Mouse (Mus musculus) olfactory bulb, adult 2 months (tissue): Measurements from ENCODE around the gene Pip4k2c. TPM values are rescaled to one million over a fixed set of nuclear protein-coding genes. Genes with fewer than 3 reads are reported as not detected.

Experiments used
- H3K27ac ChIP-seq: fragments of 200-500 bp; 2 replicates; pipeline ENCODE4 v1.5.1; 2012; ENCODE audit warnings: low read depth, low read length; ENCODE audit not compliant: insufficient read depth
- H3K4me1 ChIP-seq: fragments of 200-500 bp; 2 replicates; pipeline ENCODE4 v1.6.1; 2012; ENCODE audit warnings: low read length; ENCODE audit not compliant: control insufficient read depth, insufficient read depth
- H3K4me3 ChIP-seq: fragments of 200-500 bp; 2 replicates; pipeline ENCODE4 v1.5.1; 2012; ENCODE audit warnings: mild to moderate bottlenecking, low read depth, low read length, moderate library complexity; ENCODE audit not compliant: insufficient read depth
- CTCF ChIP-seq: fragments of 200-500 bp; IDR thresholded peaks from 2 replicates; pipeline ENCODE4 v1.5.1; 2012; ENCODE audit warnings: low read depth, mild to moderate bottlenecking, low read length, moderate library complexity; ENCODE audit not compliant: insufficient read depth
- POLR2A ChIP-seq: fragments of 200-500 bp; IDR thresholded peaks from 2 replicates; pipeline ENCODE4 v1.6.1; 2012; ENCODE audit warnings: mild to moderate bottlenecking, low read depth, low read length, moderate library complexity; ENCODE audit not compliant: insufficient read depth
- WGBS: fragments of 180-500 bp; shearing (Covaris S2); methylation state at CpG from one replicate; pipeline ENCODE4 v1.1.7; 2018; 5-methylcytosine and 5-hydroxymethylcytosine counted together
- polyA plus RNA-seq: library from polyadenylated mRNA; stranded (reverse); fragments of >200 nt; gene quantifications from 2 replicates; pipeline ENCODE4 v1.2.4, GENCODE M21; 2012; ENCODE audit warnings: low replicate concordance; ENCODE audit not compliant: missing spikeins, insufficient read depth, insufficient read length

The Pip4k2c gene
- polyA plus RNA-seq, 1 experiment: 102 TPM

- 82% methylated on average over 12 of the region's 12 CpGs for WGBS
- Histone ChIP-seq H3K27ac (no peak overlapping the region), H3K4me3 (no peak overlapping the region), H3K4me1 (peaks cover 15% of the 10 kb centered on the region)
- TF ChIP-seq POLR2A (no peak), CTCF (no peak)
Measured at GRCm38 (mm10) chr10:127230693-127231092, 19.3 kb upstream of the Pip4k2c start.

GRCm38 (mm10) chr10:127228897-127229296 lies 17.5 kb upstream of the Pip4k2c start:
- Histone ChIP-seq H3K27ac (no peak overlapping the region), H3K4me1 (peaks cover 16% of the 10 kb centered on the region), H3K4me3 (no peak overlapping the region)
- 21% methylated on average over 4 of the region's 4 CpGs for WGBS
- TF ChIP-seq CTCF: no peak
- TF ChIP-seq POLR2A: no peak

- TF ChIP-seq CTCF (no peak), POLR2A (no peak)
- Histone ChIP-seq H3K27ac (no peak overlapping the region), H3K4me3 (no peak overlapping the region), H3K4me1 (peaks cover 16% of the 10 kb centered on the region)
- 87% methylated on average over 8 of the region's 8 CpGs for WGBS
Measured at GRCm38 (mm10) chr10:127227163-127227562, 15.8 kb upstream of the Pip4k2c start.

GRCm38 (mm10) chr10:127226318-127226895 lies 15.0 kb upstream of the Pip4k2c start:
- Histone ChIP-seq H3K4me1 (peaks cover 12% of the 10 kb centered on the region), H3K27ac (no peak overlapping the region), H3K4me3 (no peak overlapping the region)
- WGBS: 73% methylated on average over 8 of the region's 8 CpGs
- no peak for TF ChIP-seq POLR2A
- TF ChIP-seq CTCF: no peak

- no peak overlapping the region for H3K4me3 ChIP-seq
- 38% methylated on average over 10 of the region's 10 CpGs for WGBS
- no peak overlapping the region for H3K27ac ChIP-seq
- H3K4me1 ChIP-seq: peaks cover 7% of the 10 kb centered on the region
- TF ChIP-seq CTCF: no peak
- no peak for TF ChIP-seq POLR2A
Measured at GRCm38 (mm10) chr10:127225732-127226131, 14.3 kb upstream of the Pip4k2c start.

GRCm38 (mm10) chr10:127225213-127225612 lies 13.8 kb upstream of the Pip4k2c start:
- 57% methylated on average over 6 of the region's 6 CpGs for WGBS
- H3K27ac ChIP-seq: no peak overlapping the region
- TF ChIP-seq POLR2A: no peak
- no peak for TF ChIP-seq CTCF
- peaks cover 7% of the 10 kb centered on the region for H3K4me1 ChIP-seq
- H3K4me3 ChIP-seq: no peak overlapping the region

- no peaks in the 10 kb centered on the region for H3K4me1 ChIP-seq
- TF ChIP-seq CTCF: no peak
- no peak for TF ChIP-seq POLR2A
- H3K4me3 ChIP-seq: no peak overlapping the region
- 93% methylated on average over 2 of the region's 2 CpGs for WGBS
- no peak overlapping the region for H3K27ac ChIP-seq
Measured at GRCm38 (mm10) chr10:127218339-127218738, 7.0 kb upstream of the Pip4k2c start.

- Histone ChIP-seq H3K27ac (no peak overlapping the region), H3K4me3 (no peak overlapping the region), H3K4me1 (no peaks in the 10 kb centered on the region)
- TF ChIP-seq CTCF: no peak
- TF ChIP-seq POLR2A: no peak
Measured at GRCm38 (mm10) chr10:127217177-127217576, 5.8 kb upstream of the Pip4k2c start.

GRCm38 (mm10) chr10:127216456-127216855 lies 5.1 kb upstream of the Pip4k2c start:
- Histone ChIP-seq H3K4me1 (0 out of 2 replicates have a peak, but pooled peaks cover 2% of the 10 kb centered on the region), H3K4me3 (no peak overlapping the region), H3K27ac (no peak overlapping the region)
- TF ChIP-seq POLR2A (no peak), CTCF (no peak)
- 98% methylated on average over 11 of the region's 11 CpGs for WGBS

- TF ChIP-seq CTCF (no peak), POLR2A (no peak)
- peaks cover 10% of the 10 kb centered on the region for H3K4me1 ChIP-seq
- no peak overlapping the region for H3K27ac ChIP-seq
- WGBS: 59% methylated on average over 1 of the region's 1 CpGs
- no peak overlapping the region for H3K4me3 ChIP-seq
Measured at GRCm38 (mm10) chr10:127214422-127214803, 3.0 kb upstream of the Pip4k2c start.
